Mouse (Mus musculus) bone marrow macrophage, adult 2 months (primary cell): ENCODE data around the gene 1700020A23Rik.

Source experiments
- CTCF ChIP-seq: IDR thresholded peaks from 2 replicates; pipeline ENCODE4 v1.5.1; 2012; ENCODE audit warnings: low read depth, mild to moderate bottlenecking, low read length, moderate library complexity
- POLR2A ChIP-seq: IDR thresholded peaks from 2 replicates; pipeline ENCODE4 v1.6.1; 2012; ENCODE audit warnings: mild to moderate bottlenecking, low read depth, low read length, borderline replicate concordance

DNA sequence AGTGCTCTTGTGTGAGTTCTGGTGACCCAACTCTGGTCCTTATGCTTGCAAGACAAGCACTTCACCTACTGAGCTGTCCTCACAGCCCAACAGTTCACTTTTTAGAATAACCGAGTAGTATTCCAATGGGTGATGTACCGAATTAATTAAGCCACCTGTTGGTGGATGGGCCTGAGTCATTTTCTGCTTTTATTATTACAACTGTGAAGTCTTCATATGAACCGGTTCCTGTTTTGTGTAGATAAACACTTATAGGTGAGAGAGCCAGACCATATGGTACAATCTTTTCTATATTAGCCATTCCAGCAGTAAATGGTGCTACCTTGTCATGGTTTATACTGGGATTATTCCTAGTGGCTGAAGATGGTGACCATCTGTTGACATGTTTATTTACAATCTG lies 7.7 kb downstream of the 1700020A23Rik start:
- TF ChIP-seq POLR2A (no peak), CTCF (no peak)
